Mouse (Mus musculus): ENCODE measurements around the gene Banp. TPM values are rescaled to one million over a fixed set of nuclear protein-coding genes. Genes with fewer than 3 reads are reported as not detected.

The Banp gene
- total RNA-seq, 4 experiments from 2014 or later: 25.1 to 66.1 (median 45.2) TPM

DNA sequence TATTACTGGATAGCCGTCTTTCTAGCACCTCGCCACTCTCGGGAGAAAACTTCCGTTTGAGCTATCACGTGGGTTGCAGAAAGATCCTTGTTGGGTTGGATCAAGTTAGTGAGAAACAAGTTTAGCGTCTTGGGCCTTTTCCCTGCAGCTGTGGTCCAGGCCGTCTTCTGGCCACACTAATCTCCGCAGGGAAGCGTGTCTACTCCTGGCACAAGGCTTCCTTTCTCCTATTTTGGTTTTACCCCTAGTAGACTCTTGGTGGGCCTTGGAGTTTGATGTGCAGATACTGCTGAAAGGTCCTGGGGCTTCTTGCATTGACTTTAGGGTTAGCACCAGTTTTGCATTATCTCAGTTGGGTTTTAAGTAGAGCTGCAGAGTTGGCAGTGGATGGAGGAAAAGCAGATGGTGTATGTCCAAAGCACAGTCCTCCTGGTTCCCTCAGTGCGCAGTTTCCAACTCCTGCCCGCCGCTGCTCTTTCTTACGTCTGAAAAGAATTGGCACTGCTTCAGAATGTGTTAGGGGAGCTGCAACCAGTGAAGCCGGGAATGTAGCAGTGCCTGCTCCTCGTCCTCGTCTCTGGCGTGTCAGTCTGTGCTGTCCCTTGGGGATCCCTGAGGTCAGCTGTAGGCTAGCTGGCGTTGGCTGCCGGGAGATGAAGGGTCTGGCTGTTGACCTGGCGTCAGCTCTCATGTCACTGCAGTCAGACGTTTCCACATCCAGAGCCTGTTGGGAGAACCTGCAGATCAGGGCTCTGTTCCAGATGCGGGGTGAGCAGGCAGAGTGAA is 68.7 kb downstream of the Banp start:
- DNase-seq (ENCODE audit: low spot score in 2 of 2): peak in 1 of 2 experiments; percentile 55

GRCm38 (mm10) chr8:122019162-122019561 is 69.6 kb downstream of the Banp start:
- DNase-seq (ENCODE audit: low spot score in 2 of 2): no peak

GRCm38 (mm10) chr8:122020050-122020771 is 70.7 kb downstream of the Banp start:
- DNase-seq (ENCODE audit: low spot score in 2 of 2): no peak

DNA sequence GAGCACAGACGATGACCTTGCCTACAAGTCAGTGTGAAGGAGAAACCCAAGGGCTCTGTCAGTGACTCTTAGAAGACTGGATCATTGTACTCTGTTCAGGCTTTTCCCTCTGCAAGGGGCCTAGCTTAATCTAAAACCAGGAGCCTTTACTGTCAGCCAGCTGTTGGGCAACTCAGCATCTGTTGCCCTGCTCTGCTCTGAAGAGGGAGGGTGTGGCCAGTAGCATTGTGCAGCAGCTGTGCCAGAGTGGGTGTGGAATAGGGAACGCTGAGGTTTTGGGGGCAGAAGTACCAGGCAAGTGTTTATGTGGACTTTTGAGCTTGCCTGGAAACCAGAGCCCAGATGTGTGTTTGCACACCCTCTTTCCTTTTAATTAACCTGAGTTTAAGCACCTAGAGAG is 72.2 kb downstream of the Banp start:
- no peak for DNase-seq (ENCODE audit: low spot score in 2 of 2)

GRCm38 (mm10) chr8:122022274-122022673 is 72.7 kb downstream of the Banp start:
- no peak for DNase-seq (ENCODE audit: low spot score in 2 of 2)

GRCm38 (mm10) chr8:122022705-122023104 is 73.2 kb downstream of the Banp start:
- DNase-seq (ENCODE audit: low spot score in 2 of 2): no peak

GRCm38 (mm10) chr8:122025546-122025945 is 76.0 kb downstream of the Banp start:
- DNase-seq (ENCODE audit: low spot score in 2 of 2): no peak

- peak; percentile 46 to 51 for DNase-seq (ENCODE audit: low spot score in 2 of 2)
Observed at GRCm38 (mm10) chr8:122028116-122028515, 78.6 kb downstream of the Banp start.

DNA sequence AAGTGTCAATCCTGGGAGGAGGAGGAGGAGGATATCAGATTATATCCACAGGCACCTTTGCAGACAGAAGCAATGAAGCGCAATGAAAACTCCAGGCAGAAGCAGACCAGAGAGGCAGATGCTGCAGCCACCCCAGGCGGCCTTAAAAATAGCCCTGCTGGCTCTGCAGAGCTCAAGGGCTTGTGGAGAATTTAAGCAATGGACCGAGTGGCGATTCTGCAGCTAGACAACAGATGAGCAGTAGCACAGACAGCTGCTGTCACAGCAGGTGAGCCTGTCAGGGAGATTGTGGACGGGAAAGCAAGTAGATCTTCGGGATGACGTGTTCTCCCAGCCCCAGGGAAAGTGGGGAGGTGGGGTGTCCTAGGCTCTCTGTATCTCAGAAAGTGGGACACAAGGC is 81.4 kb downstream of the Banp start:
- DNase-seq (ENCODE audit: low spot score in 2 of 2): no peak

DNA sequence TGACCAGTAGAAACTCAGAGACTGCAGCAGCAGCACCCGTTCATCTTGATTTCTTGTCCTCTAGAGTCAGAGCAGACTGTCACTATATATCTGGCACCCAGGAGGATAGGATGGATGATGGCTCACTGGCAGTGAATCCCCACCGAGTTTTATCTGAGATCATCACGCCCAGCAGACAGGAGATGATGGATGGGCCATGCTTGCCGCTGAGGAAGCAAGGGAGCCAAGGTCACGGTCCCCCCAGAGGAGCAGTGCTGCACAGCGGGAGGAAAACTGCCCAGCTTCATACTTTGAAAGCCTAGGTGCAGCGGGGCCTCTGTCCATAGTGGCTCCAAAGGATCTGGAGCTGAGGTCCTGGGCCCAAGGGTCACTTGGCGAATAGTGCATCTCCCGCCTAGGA is 83.2 kb downstream of the Banp start:
- DNase-seq (ENCODE audit: low spot score in 2 of 2): no peak

- no peak for DNase-seq (ENCODE audit: low spot score in 2 of 2)
Observed at GRCm38 (mm10) chr8:122035543-122035942, 86.0 kb downstream of the Banp start.

DNA sequence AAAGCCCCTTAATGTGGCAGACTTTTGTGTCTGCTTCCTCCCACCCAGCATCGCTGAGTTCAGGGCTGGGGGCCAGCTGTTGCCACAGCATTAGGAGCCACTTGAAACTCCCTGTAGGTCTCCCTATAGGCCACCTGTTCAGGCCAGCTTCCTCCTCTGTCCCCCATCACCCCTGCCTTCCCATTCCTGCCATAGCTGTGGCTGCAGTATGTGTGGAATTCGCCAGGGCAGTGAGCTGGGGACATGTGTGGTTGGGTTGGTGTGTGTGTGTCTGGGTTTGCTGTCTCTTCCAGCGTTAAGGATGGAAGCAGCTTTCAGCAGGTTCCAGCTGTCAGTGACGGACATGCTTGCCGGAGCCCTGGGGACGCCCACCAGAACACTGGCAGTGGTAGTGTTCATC is 86.8 kb downstream of the Banp start:
- no peak for DNase-seq (ENCODE audit: low spot score in 2 of 2)

GRCm38 (mm10) chr8:122037279-122037678 is 87.7 kb downstream of the Banp start:
- DNase-seq (ENCODE audit: low spot score in 2 of 2): no peak

DNA sequence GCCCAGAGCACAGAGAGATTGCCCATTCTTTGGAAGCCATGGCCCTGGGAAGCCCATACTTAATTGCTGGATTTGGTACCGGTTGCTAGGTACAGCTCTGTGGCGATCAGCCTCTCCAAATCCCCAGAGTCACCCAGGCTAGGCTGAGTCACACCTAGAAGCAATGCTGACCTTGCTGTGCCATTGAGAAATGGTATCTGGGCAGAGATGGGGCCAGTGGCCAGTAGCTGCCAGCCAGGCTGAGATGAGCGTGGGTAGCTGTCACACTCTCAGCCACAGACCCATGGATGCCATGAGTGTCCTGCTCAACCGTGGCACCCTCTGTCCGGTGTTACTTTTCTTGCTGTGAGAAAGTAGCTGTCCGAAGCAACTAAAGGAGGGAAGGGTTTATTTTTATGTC is 88.5 kb downstream of the Banp start:
- no peak for DNase-seq (ENCODE audit: low spot score in 2 of 2)

DNA sequence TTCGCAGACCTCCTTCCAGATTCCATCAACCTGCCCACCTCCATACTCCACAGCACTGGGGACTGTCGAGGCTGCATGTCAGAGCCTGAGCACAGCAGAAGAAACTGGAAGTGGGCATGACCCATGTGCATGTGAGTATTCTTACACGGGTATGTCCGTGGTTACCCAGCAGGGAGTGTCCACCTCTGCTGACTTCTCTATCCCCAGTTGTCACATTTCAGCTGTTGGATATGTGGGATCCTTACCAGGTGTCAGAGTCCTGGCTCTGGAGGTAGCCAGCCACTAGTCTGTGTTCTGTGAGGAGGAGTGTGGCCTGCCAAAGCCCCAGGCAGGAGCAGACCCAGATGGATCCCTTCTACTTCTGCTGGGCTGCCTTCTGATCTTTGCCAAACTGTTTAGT is 89.9 kb downstream of the Banp start:
- DNase-seq (ENCODE audit: low spot score in 2 of 2): no peak

DNA sequence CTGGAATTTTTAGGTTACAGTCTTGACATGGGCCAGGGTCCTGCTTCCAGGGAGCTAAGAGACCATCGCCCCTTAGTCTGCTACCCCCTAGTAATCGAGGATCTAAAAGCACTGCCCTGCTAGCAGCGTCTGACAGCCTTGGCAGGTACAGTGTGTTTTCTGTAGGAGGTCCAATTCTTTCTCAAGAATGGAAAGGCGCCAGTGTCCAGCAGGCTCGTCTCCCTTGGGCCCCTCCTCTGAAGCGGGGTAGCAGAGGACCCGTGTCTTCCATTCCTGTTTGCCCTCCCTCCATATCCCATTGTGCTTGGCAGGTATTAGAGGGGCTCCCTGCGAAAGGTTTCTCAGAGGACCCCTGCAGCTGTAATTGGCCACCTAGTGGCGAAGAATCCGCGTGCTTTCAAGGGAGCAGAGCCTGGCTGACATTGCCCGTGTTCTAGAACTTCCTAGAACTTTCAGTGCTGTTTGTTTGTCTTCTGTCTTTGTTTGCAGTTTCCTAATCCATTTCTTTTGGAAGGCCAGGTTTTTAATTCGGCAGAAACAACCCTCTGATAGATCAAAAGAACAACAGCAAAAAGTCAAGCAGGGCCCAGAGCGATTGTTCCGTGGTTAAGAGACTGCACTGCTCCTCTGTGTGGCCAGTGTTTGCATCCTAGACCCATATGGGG is 97.8 kb downstream of the Banp start:
- no peak for DNase-seq (ENCODE audit: low spot score in 2 of 2)

- DNase-seq (ENCODE audit: low spot score in 2 of 2): no peak
Observed at GRCm38 (mm10) chr8:122049266-122049665, 99.7 kb downstream of the Banp start.

GRCm38 (mm10) chr8:122049923-122050322 is 100.4 kb downstream of the Banp start:
- no peak for DNase-seq (ENCODE audit: low spot score in 2 of 2)

DNA sequence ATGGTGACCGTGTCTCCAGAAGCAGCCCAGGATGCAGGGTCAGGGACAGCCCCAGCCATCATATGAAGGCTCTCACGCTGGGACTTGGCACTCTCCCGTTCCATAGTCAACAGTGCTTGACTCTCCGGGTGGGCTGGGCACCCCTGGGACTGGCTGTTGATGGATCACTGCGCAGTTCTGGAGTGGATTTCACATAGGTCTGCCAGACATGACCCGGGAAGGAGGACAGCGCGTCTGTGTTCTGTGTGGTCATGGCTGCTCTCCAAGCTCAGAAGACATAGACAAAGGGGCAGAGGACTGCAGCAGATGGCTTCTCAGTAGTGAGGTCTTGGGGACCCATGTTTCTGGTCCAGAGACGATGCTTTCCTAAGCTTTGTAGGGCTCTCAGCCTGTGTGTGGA is 101.1 kb downstream of the Banp start:
- no peak for DNase-seq (ENCODE audit: low spot score in 2 of 2)

DNA sequence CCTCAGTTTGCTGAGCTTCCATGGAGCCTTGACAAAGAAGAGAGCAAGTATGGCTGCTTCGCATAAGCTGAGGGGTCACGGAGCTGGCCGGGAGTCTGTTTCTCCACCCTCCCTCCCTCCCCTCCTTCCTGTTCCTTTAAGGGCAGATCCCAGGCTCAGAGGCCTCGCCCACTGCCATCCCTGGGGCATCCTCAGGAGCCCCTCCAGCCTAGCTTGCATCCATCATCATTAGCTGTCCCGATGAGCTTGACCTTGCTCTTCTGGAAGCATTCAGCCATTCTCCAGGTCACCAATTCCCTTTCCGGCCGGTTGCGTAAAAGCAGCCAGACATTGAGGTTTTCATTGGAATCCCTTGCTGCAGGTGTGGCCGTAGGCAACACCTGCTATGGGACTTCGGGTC is 105.8 kb downstream of the Banp start:
- no peak for DNase-seq (ENCODE audit: low spot score in 2 of 2)

- no peak for DNase-seq (ENCODE audit: low spot score in 2 of 2)
Observed at GRCm38 (mm10) chr8:122056113-122056512, 106.6 kb downstream of the Banp start.

GRCm38 (mm10) chr8:122056882-122057281 is 107.3 kb downstream of the Banp start:
- no peak for DNase-seq (ENCODE audit: low spot score in 2 of 2)

Data from layer of hippocampus, adult 8-10 months (tissue).